Mouse (Mus musculus): ENCODE measurements around the gene Psmb11.

GRCm38 (mm10) chr14:54624976-54625375, 3.7 kb downstream of the Psmb11 start:
- TF ChIP-seq POLR2A (IDR thresholded peaks at IDR 0.05; ENCODE audit: borderline replicate concordance, control insufficient read depth, low read depth, low read length) (no peak), CTCF (IDR thresholded peaks at IDR 0.05; ENCODE audit: control insufficient read depth, insufficient read depth, low read length) (no peak)

All from bone marrow, adult 2 months (tissue).